Mouse (Mus musculus) G1E (cell line): ENCODE measurements around the gene Rbm38. TPM values are rescaled to one million over a fixed set of nuclear protein-coding genes. Genes with fewer than 3 reads are reported as not detected.

Experiments
- ATAC-seq: 2 replicates; pipeline ENCODE4 v1.8.0; 2016; ENCODE audit warnings: mild to moderate bottlenecking; ENCODE audit not compliant: insufficient number of reproducible peaks, poor library complexity, low FRiP score, severe bottlenecking; ENCODE audit errors: extremely low read depth
- DNase-seq: peaks from one replicate; pipeline ENCODE4 v3.0.0; 2012; ENCODE audit warnings: low spot score
- H3K27me3 ChIP-seq: 2 replicates; pipeline ENCODE4 v1.6.1; 2012; ENCODE audit warnings: mild to moderate bottlenecking, low read length, inconsistent platforms; ENCODE audit not compliant: insufficient read depth
- H3K36me3 ChIP-seq: replicated peaks from 2 replicates; pipeline ENCODE3; 2012; ENCODE audit warnings: mild to moderate bottlenecking, inconsistent platforms
- H3K4me1 ChIP-seq: 2 replicates; pipeline ENCODE4 v1.6.1; 2012; ENCODE audit warnings: low read depth, low read length, inconsistent platforms, mixed read lengths; ENCODE audit not compliant: insufficient read depth
- H3K4me3 ChIP-seq: 2 replicates; pipeline ENCODE4 v1.5.1; 2012; ENCODE audit warnings: low read depth, mild to moderate bottlenecking, inconsistent platforms, low read length, moderate library complexity, mixed read lengths
- H3K9me3 ChIP-seq: replicated peaks from 2 replicates; pipeline ENCODE4 v1.6.1; 2012; ENCODE audit warnings: inconsistent platforms
- CTCF ChIP-seq: IDR thresholded peaks from 2 replicates; pipeline ENCODE4 v1.5.1; 2012; ENCODE audit warnings: low read depth, low read length, inconsistent platforms, mixed read lengths
- GATA1 ChIP-seq: IDR thresholded peaks from 2 replicates; pipeline ENCODE4 v1.6.1; 2012; ENCODE audit warnings: borderline replicate concordance, low read length, inconsistent platforms, mixed read lengths
- GATA2 ChIP-seq: IDR thresholded peaks from 2 replicates; pipeline ENCODE4 v1.6.1; 2012; ENCODE audit warnings: low read depth, low read length, inconsistent platforms, borderline replicate concordance
- POLR2AphosphoS5 ChIP-seq: IDR thresholded peaks from 2 replicates; pipeline ENCODE4 v1.6.1; 2012; ENCODE audit warnings: low read depth, low read length, inconsistent platforms; ENCODE audit not compliant: insufficient replicate concordance
- TAL1 ChIP-seq: conservative IDR thresholded peaks from 2 replicates; pipeline ENCODE4 v1.6.1; 2012; ENCODE audit warnings: low read depth, low read length, inconsistent platforms, mixed read lengths
- polyA plus RNA-seq: library from polyadenylated mRNA; stranded (reverse); fragments of >175 nt; gene quantifications from 2 replicates; pipeline ENCODE4 v1.2.3, GENCODE M21; 2012
- total RNA-seq, 2 experiments: library from RNA; stranded (forward) in 1 of 2; stranded (reverse) in 1 of 2; fragments of 200-1000 nt in 1 of 2; fragments of >200 nt in 1 of 2; fragmentation: Nextera tagmentation in 1 of 2; gene quantifications; 2 replicates each; pipeline ENCODE4 v1.2.3; 2014 to 2017

Rbm38 gene
- total and polyA plus RNA-seq, 3 experiments = 36.0 to 737 (median 342) TPM

DNA sequence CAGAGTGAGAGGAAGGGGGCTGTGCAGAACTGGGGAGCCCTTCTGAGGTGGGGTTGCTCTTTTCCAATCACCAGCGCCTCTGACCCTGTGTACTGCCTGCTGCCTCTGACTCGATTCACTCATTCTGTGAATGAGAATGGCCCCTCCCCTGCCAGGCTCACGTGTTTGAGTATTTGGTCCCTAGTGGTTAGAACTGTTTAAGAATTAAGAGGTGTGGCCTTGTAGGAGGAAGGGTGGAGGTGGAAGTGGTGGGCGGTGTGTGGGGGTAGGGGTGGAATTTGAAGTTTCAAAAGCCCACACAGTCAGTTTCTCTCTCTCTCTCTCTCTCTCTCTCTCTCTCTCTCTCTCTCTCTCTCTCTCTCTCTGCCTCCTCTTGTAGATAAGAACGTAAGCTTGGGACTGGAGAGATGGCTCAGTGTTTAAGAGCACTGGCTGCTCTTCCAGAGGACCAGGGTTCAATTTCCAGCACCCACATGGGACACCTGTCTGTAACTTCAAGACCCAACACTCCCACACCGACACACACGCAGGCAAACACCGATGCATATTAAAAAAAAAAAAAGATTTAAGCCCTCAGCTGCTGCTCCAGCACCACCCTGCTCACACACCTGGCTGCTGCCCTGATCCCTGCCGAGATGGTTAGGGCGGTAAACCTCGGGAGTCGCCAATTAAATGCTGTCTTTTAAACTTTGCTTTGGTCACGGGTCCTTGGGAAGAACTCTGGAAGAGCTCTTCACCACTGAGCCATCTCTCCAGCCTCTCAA is 63.6 kb downstream of the Rbm38 start:
- ATAC-seq (peak; percentile 85), DNase-seq (peak; percentile 48)
- H3K27me3 ChIP-seq = peaks cover 10% of the 10 kb centered on the region
- H3K4me1 ChIP-seq = peaks cover 19% of the 10 kb centered on the region
- H3K4me3 ChIP-seq = peak overlapping the region; percentile 46; the same call in 1 of the 2 replicates
- no peak for TF ChIP-seq GATA2
- TF ChIP-seq POLR2AphosphoS5 = no peak
- no peak for TF ChIP-seq GATA1
- no peak for TF ChIP-seq CTCF
- TF ChIP-seq TAL1 = no peak
- no peaks in the 10 kb centered on the region for H3K36me3 ChIP-seq
- H3K9me3 ChIP-seq = no peaks in the 10 kb centered on the region

Other genes starting within 250 kb of the Rbm38 start
- not detected in 2 replicates for gene Bmp7, start 80.2 kb upstream of the Rbm38 start, total RNA-seq (2014; fragmentation: Nextera tagmentation)
- 0.05 and 0.06 TPM in 2 replicates for gene Bmp7, start 80.2 kb upstream of the Rbm38 start, total RNA-seq (2017)
- gene Bmp7, start 80.2 kb upstream of the Rbm38 start, polyA plus RNA-seq = not detected in 2 replicates
- not detected in 2 replicates for gene Spo11, start 42.8 kb upstream of the Rbm38 start, total RNA-seq (2014; fragmentation: Nextera tagmentation)
- gene Spo11, start 42.8 kb upstream of the Rbm38 start, total RNA-seq (2017) = not detected in 2 replicates
- gene Spo11, start 42.8 kb upstream of the Rbm38 start, polyA plus RNA-seq = not detected in 2 replicates
- gene Rae1, start 20.4 kb upstream of the Rbm38 start, total RNA-seq (2014; fragmentation: Nextera tagmentation) = 165 and 189 TPM in 2 replicates
- 92.4 and 93.2 TPM in 2 replicates for gene Rae1, start 20.4 kb upstream of the Rbm38 start, total RNA-seq (2017)
- gene Rae1, start 20.4 kb upstream of the Rbm38 start, polyA plus RNA-seq = 60.2 and 71.9 TPM in 2 replicates
- gene Ctcfl, start 99.0 kb downstream of the Rbm38 start, total RNA-seq (2014; fragmentation: Nextera tagmentation) = not detected in 2 replicates
- gene Ctcfl, start 99.0 kb downstream of the Rbm38 start, total RNA-seq (2017) = not detected in 2 replicates
- gene Ctcfl, start 99.0 kb downstream of the Rbm38 start, polyA plus RNA-seq = not detected in 2 replicates
- gene Pck1, start 132.6 kb downstream of the Rbm38 start, total RNA-seq (2014; fragmentation: Nextera tagmentation) = not detected in 2 replicates
- gene Pck1, start 132.6 kb downstream of the Rbm38 start, total RNA-seq (2017) = 0.11 TPM in 1 of 2 replicates, not detected in the other
- not detected in 2 replicates for gene Pck1, start 132.6 kb downstream of the Rbm38 start, polyA plus RNA-seq
- not detected in 2 replicates for gene Zbp1, start 198.4 kb downstream of the Rbm38 start, total RNA-seq (2014; fragmentation: Nextera tagmentation)
- 0.11 TPM in 1 of 2 replicates, not detected in the other for gene Zbp1, start 198.4 kb downstream of the Rbm38 start, total RNA-seq (2017)
- gene Zbp1, start 198.4 kb downstream of the Rbm38 start, polyA plus RNA-seq = not detected in 2 replicates